Mouse (Mus musculus) midbrain, postnatal 0 days (tissue): ENCODE results near the gene Slc41a3. TPM values are rescaled to one million over a fixed set of nuclear protein-coding genes. Genes with fewer than 3 reads are reported as not detected.

ENCODE experiments used
- ATAC-seq: fragments of 200-750 bp; cut with Nextera tagmentation; 2 replicates; pipeline ENCODE4 v1.8.0; 2017; ENCODE audit warnings: moderate number of reproducible peaks, mild to moderate bottlenecking, moderate TSS enrichment, moderate library complexity; ENCODE audit not compliant: low FRiP score
- DNase-seq: peaks from one replicate; pipeline ENCODE4 v3.0.0-alpha.2; 2015; ENCODE audit warnings: low spot score
- H3K27ac ChIP-seq: fragments of 300-500 bp; sonication (generic); 2 replicates; pipeline ENCODE4 v1.5.1; 2014; ENCODE audit warnings: low read depth, mild to moderate bottlenecking, low read length, mixed read lengths
- H3K27me3 ChIP-seq: fragments of 300-500 bp; sonication (generic); 2 replicates; pipeline ENCODE4 v1.6.1; 2014; ENCODE audit warnings: low read length, control low read depth, mixed read lengths; ENCODE audit not compliant: insufficient read depth
- H3K36me3 ChIP-seq: fragments of 300-500 bp; sonication (generic); 2 replicates; pipeline ENCODE4 v1.6.1; 2014; ENCODE audit warnings: low read length, control low read depth, mixed read lengths; ENCODE audit not compliant: insufficient read depth
- H3K4me1 ChIP-seq: fragments of 300-500 bp; sonication (generic); 2 replicates; pipeline ENCODE4 v1.6.1; 2014; ENCODE audit warnings: mild to moderate bottlenecking, control low read depth, antibody characterized with exemption, low read length, mixed read lengths; ENCODE audit not compliant: insufficient read depth
- H3K4me2 ChIP-seq: fragments of 300-500 bp; sonication (generic); 2 replicates; pipeline ENCODE4 v1.6.1; 2014; ENCODE audit warnings: low read depth, mild to moderate bottlenecking, low read length, mixed read lengths; ENCODE audit not compliant: poor library complexity, severe bottlenecking
- H3K4me3 ChIP-seq: fragments of 300-500 bp; sonication (generic); 2 replicates; pipeline ENCODE4 v1.5.1; 2014; ENCODE audit warnings: low read depth, mild to moderate bottlenecking, low read length, moderate library complexity
- H3K9ac ChIP-seq: fragments of 300-500 bp; sonication (generic); replicated peaks from 2 replicates; pipeline ENCODE4 v1.6.1; 2014; ENCODE audit warnings: mild to moderate bottlenecking, low read length, moderate library complexity, mixed read lengths; ENCODE audit not compliant: poor library complexity, severe bottlenecking
- H3K9me3 ChIP-seq: fragments of 300-500 bp; sonication (generic); 2 replicates; pipeline ENCODE4 v1.6.1; 2016; ENCODE audit warnings: low read length, control low read depth
- CTCF ChIP-seq: IDR thresholded peaks from 2 replicates; pipeline ENCODE4 v1.5.1; 2016; ENCODE audit warnings: antibody characterized with exemption, mild to moderate bottlenecking
- WGBS: fragments of 180-500 bp; shearing (Covaris S2); extraction: QIAGEN DNeasy Blood & Tissue Kit; methylation state at CpG from one replicate; pipeline ENCODE4 v1.1.7; 2014; 5-methylcytosine and 5-hydroxymethylcytosine counted together
- polyA plus RNA-seq: library from polyadenylated mRNA; unstranded; fragments of >200 nt; fragmentation: Nextera tagmentation; extraction: Ambion mirVana; gene quantifications from 2 replicates; pipeline ENCODE4 v1.2.1, GENCODE M21; 2015
- total RNA-seq: library from RNA; depleted of rRNA; stranded (reverse); fragments of >200 nt; gene quantifications from 2 replicates; pipeline ENCODE4 v1.2.3, GENCODE M21; 2014

The Slc41a3 gene
- total and polyA plus RNA-seq, 2 experiments from 2014 or later: 14.4 to 14.8 TPM

DNA sequence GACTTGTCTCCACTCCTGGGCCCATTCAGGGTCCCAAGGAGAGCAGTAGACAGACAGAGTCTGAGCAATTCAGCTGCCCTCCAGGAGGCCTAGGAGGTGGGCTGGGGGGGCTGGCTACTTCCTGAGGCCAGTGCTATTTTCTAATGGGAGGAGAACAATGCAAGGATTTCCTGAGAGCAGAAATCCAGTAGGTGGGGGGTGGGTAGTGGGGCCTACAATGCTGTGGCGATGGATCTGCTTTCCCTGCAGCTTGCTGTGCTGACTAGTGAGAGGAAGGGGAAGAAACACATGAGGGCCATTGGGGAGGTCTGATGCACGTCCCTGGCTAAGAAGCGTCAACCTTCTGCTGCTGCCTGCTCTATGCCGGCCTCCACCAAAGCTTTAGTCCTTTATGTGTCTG, 74.2 kb downstream of the Slc41a3 start:
- 42% methylated on average over 4 of the region's 4 CpGs for WGBS
- Histone ChIP-seq H3K4me3 (no peak overlapping the region), H3K4me1 (no peaks in the 10 kb centered on the region), H3K27ac (no peak overlapping the region), H3K9ac (no peak overlapping the region), H3K9me3 (no peaks in the 10 kb centered on the region), H3K27me3 (no peaks in the 10 kb centered on the region), H3K36me3 (peaks cover 69% of the 10 kb centered on the region), H3K4me2 (no peak overlapping the region)
- no peak for TF ChIP-seq CTCF
- DNase-seq: no peak
- ATAC-seq: no peak

DNA sequence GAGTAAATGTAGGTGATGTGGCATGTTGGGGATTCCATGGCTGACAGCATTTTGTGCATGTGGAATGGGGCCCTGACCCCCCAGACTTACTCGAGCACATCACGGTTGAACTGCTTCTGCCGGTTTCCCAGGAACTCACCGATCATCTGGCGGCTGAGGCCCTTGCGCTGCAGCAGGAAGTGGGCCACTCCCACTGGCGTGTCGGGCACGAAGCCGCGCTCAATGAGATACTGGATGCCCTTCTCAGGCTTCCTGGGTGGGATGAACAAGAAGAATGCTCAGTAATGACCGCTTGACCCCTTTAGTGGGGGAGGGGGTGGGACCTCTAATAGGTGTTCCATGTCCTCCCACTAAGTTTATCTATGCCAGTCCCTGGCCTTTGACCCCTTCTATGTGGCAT, 75.9 kb downstream of the Slc41a3 start:
- Histone ChIP-seq H3K4me3 (no peak overlapping the region), H3K9me3 (no peaks in the 10 kb centered on the region), H3K9ac (no peak overlapping the region), H3K4me1 (no peaks in the 10 kb centered on the region), H3K36me3 (peaks cover 56% of the 10 kb centered on the region), H3K27ac (no peak overlapping the region), H3K27me3 (no peaks in the 10 kb centered on the region), H3K4me2 (no peak overlapping the region)
- no peak for TF ChIP-seq CTCF
- WGBS: 89% methylated on average over 12 of the region's 12 CpGs
- ATAC-seq (no peak), DNase-seq (no peak)

DNA sequence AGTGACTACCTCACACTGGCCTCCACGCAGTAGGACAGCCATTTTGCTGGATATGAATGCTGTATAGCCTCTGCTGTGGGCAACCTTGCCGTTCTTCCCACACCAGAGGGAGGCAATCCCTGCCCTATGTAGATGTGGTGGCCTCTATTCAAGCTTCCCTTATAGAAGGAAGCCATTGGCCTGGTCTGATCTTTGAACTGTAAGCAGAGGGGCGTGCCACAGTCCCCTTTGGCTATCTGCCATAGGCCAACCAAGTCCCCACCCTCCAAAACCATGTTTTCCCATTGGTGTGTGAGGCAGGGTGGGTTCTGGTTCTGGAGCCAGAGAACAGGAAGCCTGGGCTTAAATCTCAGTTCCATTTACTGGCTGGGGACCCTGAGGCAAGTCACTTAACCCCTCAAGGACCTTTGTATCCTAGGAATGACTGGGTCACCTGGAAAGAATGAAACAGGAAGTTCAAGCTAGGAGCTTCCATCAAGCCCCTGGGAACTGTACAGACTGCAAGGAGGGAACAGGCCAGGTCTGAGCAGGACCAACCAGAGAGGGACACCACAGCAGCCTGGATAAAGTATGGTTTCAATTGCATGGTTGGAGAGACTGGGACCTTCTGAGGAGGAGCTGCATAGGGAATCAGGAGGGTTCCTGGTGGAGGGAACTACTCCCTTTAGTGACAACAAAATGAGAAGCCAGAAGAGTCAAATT, 79.5 kb downstream of the Slc41a3 start:
- no peaks in the 10 kb centered on the region for H3K4me1 ChIP-seq
- no peaks in the 10 kb centered on the region for H3K9me3 ChIP-seq
- no peak overlapping the region for H3K9ac ChIP-seq
- H3K36me3 ChIP-seq: peaks cover 33% of the 10 kb centered on the region
- ATAC-seq (no peak), DNase-seq (no peak)
- H3K4me3 ChIP-seq: no peak overlapping the region
- no peaks in the 10 kb centered on the region for H3K27me3 ChIP-seq
- no peak overlapping the region for H3K4me2 ChIP-seq
- H3K27ac ChIP-seq: no peak overlapping the region
- 90% methylated on average over 3 of the region's 3 CpGs for WGBS
- TF ChIP-seq CTCF: no peak

DNA sequence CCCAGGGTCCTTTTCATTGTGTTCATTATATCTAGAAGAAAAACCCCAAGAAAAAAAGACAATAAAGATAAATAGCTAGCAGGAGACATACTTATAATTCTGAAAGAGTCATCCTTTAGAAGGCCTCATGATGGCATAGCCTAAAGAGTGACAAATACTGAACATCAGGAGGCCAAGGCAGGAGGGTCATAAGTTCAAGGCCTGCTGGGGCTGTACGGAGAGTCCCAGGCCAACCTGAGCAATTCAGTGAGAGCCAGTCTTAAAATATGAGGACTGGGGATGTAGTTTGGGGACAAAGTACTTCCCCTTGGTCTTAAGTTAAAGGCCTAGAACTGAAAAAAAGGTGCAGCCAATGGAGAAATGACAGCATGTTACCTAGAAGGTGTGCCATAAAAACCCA, 82.3 kb downstream of the Slc41a3 start:
- no peak overlapping the region for H3K4me2 ChIP-seq
- WGBS: 81% methylated on average over 1 of the region's 1 CpGs
- DNase-seq (no peak), ATAC-seq (no peak)
- no peak overlapping the region for H3K9ac ChIP-seq
- no peak overlapping the region for H3K4me3 ChIP-seq
- peaks cover 36% of the 10 kb centered on the region for H3K36me3 ChIP-seq
- no peak overlapping the region for H3K27ac ChIP-seq
- no peaks in the 10 kb centered on the region for H3K27me3 ChIP-seq
- TF ChIP-seq CTCF: no peak
- no peaks in the 10 kb centered on the region for H3K9me3 ChIP-seq
- no peaks in the 10 kb centered on the region for H3K4me1 ChIP-seq

DNA sequence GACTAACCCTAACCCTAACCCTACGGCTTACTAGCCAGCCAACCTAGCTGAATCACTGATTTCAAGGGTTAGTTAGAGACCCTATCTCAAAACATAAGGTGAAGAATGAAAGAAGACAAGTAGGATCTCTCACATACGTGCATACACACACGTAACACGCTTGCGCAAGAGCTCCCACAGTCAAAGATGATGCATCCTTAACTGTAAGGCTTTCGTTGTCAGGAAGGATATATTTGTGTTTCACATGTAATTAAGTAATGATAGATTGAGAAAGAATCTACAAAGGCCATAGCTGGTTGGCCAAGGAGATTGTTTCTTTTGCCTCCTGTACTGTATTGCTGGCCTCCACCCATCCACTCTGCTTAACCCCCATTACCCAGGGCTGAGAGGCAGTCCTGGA, 83.5 kb downstream of the Slc41a3 start:
- Histone ChIP-seq H3K36me3 (peaks cover 33% of the 10 kb centered on the region), H3K9ac (no peak overlapping the region), H3K9me3 (no peaks in the 10 kb centered on the region), H3K4me3 (no peak overlapping the region), H3K27me3 (no peaks in the 10 kb centered on the region), H3K27ac (no peak overlapping the region), H3K4me1 (no peaks in the 10 kb centered on the region), H3K4me2 (no peak overlapping the region)
- 93% methylated on average over 6 of the region's 6 CpGs for WGBS
- DNase-seq (no peak), ATAC-seq (no peak)
- no peak for TF ChIP-seq CTCF

DNA sequence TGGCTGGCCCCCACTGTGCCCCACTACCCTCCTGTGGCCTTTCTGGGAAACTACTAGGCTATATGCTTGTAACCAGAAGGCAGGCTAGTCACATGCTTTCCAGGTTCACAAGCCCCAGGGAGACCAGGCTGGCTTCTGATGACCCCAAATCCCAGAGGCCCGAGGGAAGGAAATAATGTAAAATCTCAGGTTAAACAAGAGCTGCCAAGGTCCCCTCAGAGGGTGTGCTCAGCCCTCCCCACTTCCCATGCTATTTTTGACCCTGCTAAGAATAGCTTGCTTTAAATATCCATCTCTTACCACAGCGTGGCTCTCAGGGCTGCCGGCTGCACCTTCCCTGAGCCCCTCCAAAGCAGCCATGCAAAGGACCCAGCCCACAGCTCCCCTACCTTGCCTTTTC, 84.2 kb downstream of the Slc41a3 start:
- no peak overlapping the region for H3K4me2 ChIP-seq
- no peaks in the 10 kb centered on the region for H3K27me3 ChIP-seq
- no peak for DNase-seq
- no peak overlapping the region for H3K4me3 ChIP-seq
- H3K9ac ChIP-seq: no peak overlapping the region
- H3K9me3 ChIP-seq: no peaks in the 10 kb centered on the region
- 70% methylated on average over 3 of the region's 3 CpGs for WGBS
- H3K36me3 ChIP-seq: peaks cover 40% of the 10 kb centered on the region
- ATAC-seq: no peak
- no peak overlapping the region for H3K27ac ChIP-seq
- no peaks in the 10 kb centered on the region for H3K4me1 ChIP-seq
- TF ChIP-seq CTCF: no peak
